Mouse (Mus musculus): ENCODE measurements around the gene Spag6. TPM values are rescaled to one million over a fixed set of nuclear protein-coding genes. Genes with fewer than 3 reads are reported as not detected.

Spag6 gene
- total and polyA plus RNA-seq, 2 experiments from 2014 or later = 0.10 TPM; not detected in 1

- Histone ChIP-seq H3K36me3 (replicated peaks; ENCODE audit: control insufficient read depth, insufficient read depth, low read length) (no peaks in the 10 kb centered on the region), H3K4me2 (ENCODE audit: low read depth, low read length) (peak within 1 kb of the TSS; percentile 90), H3K4me1 (ENCODE audit: control insufficient read depth, insufficient read depth) (no peaks in the 10 kb centered on the region), H3K27me3 (ENCODE audit: control insufficient read depth, insufficient read depth, low read length) (no peaks in the 10 kb centered on the region), H3K27ac (ENCODE audit: low read depth) (peak within 1 kb of the TSS; percentile 99), H3K9ac (replicated peaks; ENCODE audit: low read depth, low read length) (peak within 1 kb of the TSS; percentile 97), H3K4me3 (ENCODE audit: low read depth, low read length) (peak within 1 kb of the TSS; percentile 95), H3K9me3 (replicated peaks; ENCODE audit: control insufficient read depth, low read length) (no peaks in the 10 kb centered on the region)
- peak; percentile 81 for ATAC-seq (ENCODE audit: insufficient read depth, low read depth)
- TF ChIP-seq EP300 (IDR thresholded peaks at IDR 0.05; ENCODE audit: low read depth) (no peak), CTCF (IDR thresholded peaks at IDR 0.05; ENCODE audit: low read depth) (no peak)
- DNase-seq (ENCODE audit: low spot score) = peak; percentile 83
- under 1% methylated on average over 60 of the region's 91 CpGs for WGBS
Measured at GRCm38 (mm10) chr2:18672133-18672765, 21.6 kb upstream of the Spag6 start, which contains the start of gene Commd3. Commd3 (plus strand) TSS chr2:18672384.

GRCm38 (mm10) chr2:18672766-18673164 lies 21.1 kb upstream of the Spag6 start:
- ATAC-seq (ENCODE audit: insufficient read depth, low read depth) (no peak), DNase-seq (ENCODE audit: low spot score) (no peak)
- TF ChIP-seq CTCF (IDR thresholded peaks at IDR 0.05; ENCODE audit: low read depth) (no peak), EP300 (IDR thresholded peaks at IDR 0.05; ENCODE audit: low read depth) (no peak)
- Histone ChIP-seq H3K9me3 (replicated peaks; ENCODE audit: control insufficient read depth, low read length) (no peaks in the 10 kb centered on the region), H3K27me3 (ENCODE audit: control insufficient read depth, insufficient read depth, low read length) (no peaks in the 10 kb centered on the region), H3K4me2 (ENCODE audit: low read depth, low read length) (peak overlapping the region; percentile 90), H3K27ac (ENCODE audit: low read depth) (peak overlapping the region; percentile 99), H3K9ac (replicated peaks; ENCODE audit: low read depth, low read length) (peak overlapping the region; percentile 97), H3K36me3 (replicated peaks; ENCODE audit: control insufficient read depth, insufficient read depth, low read length) (no peaks in the 10 kb centered on the region), H3K4me3 (ENCODE audit: low read depth, low read length) (peak overlapping the region; percentile 95), H3K4me1 (ENCODE audit: control insufficient read depth, insufficient read depth) (no peaks in the 10 kb centered on the region)
- WGBS = under 1% methylated on average over 11 of the region's 11 CpGs

- H3K4me3 ChIP-seq (ENCODE audit: low read depth, low read length) = no peak overlapping the region
- H3K4me2 ChIP-seq (ENCODE audit: low read depth, low read length) = no peak overlapping the region
- DNase-seq (ENCODE audit: low spot score) (no peak), ATAC-seq (ENCODE audit: insufficient read depth, low read depth) (no peak)
- H3K9ac ChIP-seq (replicated peaks; ENCODE audit: low read depth, low read length) = no peak overlapping the region
- no peak overlapping the region for H3K27ac ChIP-seq (ENCODE audit: low read depth)
- 68% methylated on average over 4 of the region's 4 CpGs for WGBS
- H3K4me1 ChIP-seq (ENCODE audit: control insufficient read depth, insufficient read depth) = peaks cover 7% of the 10 kb centered on the region; the same call in 1 of the 2 replicates
- no peaks in the 10 kb centered on the region for H3K36me3 ChIP-seq (replicated peaks; ENCODE audit: control insufficient read depth, insufficient read depth, low read length)
- no peak for TF ChIP-seq CTCF (IDR thresholded peaks at IDR 0.05; ENCODE audit: low read depth)
- TF ChIP-seq EP300 (IDR thresholded peaks at IDR 0.05; ENCODE audit: low read depth) = no peak
- no peaks in the 10 kb centered on the region for H3K27me3 ChIP-seq (ENCODE audit: control insufficient read depth, insufficient read depth, low read length)
- no peaks in the 10 kb centered on the region for H3K9me3 ChIP-seq (replicated peaks; ENCODE audit: control insufficient read depth, low read length)
Measured at GRCm38 (mm10) chr2:18673766-18674165, 20.1 kb upstream of the Spag6 start.

- no peak for TF ChIP-seq EP300 (IDR thresholded peaks at IDR 0.05; ENCODE audit: low read depth)
- no peak for TF ChIP-seq CTCF (IDR thresholded peaks at IDR 0.05; ENCODE audit: low read depth)
- Histone ChIP-seq H3K36me3 (replicated peaks; ENCODE audit: control insufficient read depth, insufficient read depth, low read length) (no peaks in the 10 kb centered on the region), H3K9me3 (replicated peaks; ENCODE audit: control insufficient read depth, low read length) (no peaks in the 10 kb centered on the region), H3K4me3 (ENCODE audit: low read depth, low read length) (no peak overlapping the region), H3K4me1 (ENCODE audit: control insufficient read depth, insufficient read depth) (peaks cover 11% of the 10 kb centered on the region; the same call in 1 of the 2 replicates), H3K4me2 (ENCODE audit: low read depth, low read length) (no peak overlapping the region), H3K27ac (ENCODE audit: low read depth) (no peak overlapping the region), H3K27me3 (ENCODE audit: control insufficient read depth, insufficient read depth, low read length) (peaks cover 4% of the 10 kb centered on the region; the same call in 1 of the 2 replicates), H3K9ac (replicated peaks; ENCODE audit: low read depth, low read length) (no peak overlapping the region)
- DNase-seq (ENCODE audit: low spot score) (no peak), ATAC-seq (ENCODE audit: insufficient read depth, low read depth) (no peak)
- WGBS = 83% methylated on average over 4 of the region's 4 CpGs
Measured at GRCm38 (mm10) chr2:18674193-18674902, 19.5 kb upstream of the Spag6 start.

- peak overlapping the region; percentile 98 for H3K9ac ChIP-seq (replicated peaks; ENCODE audit: low read depth, low read length)
- peak overlapping the region; percentile 80 for H3K4me2 ChIP-seq (ENCODE audit: low read depth, low read length)
- peaks cover 12% of the 10 kb centered on the region; the same call in 1 of the 2 replicates for H3K27me3 ChIP-seq (ENCODE audit: control insufficient read depth, insufficient read depth, low read length)
- H3K4me3 ChIP-seq (ENCODE audit: low read depth, low read length) = peak overlapping the region; percentile 98
- no peak for ATAC-seq (ENCODE audit: insufficient read depth, low read depth)
- TF ChIP-seq CTCF (IDR thresholded peaks at IDR 0.05; ENCODE audit: low read depth) (no peak), EP300 (IDR thresholded peaks at IDR 0.05; ENCODE audit: low read depth) (no peak)
- no peaks in the 10 kb centered on the region for H3K36me3 ChIP-seq (replicated peaks; ENCODE audit: control insufficient read depth, insufficient read depth, low read length)
- peak overlapping the region; percentile 99 for H3K27ac ChIP-seq (ENCODE audit: low read depth)
- peaks cover 19% of the 10 kb centered on the region for H3K4me1 ChIP-seq (ENCODE audit: control insufficient read depth, insufficient read depth)
- no peak for DNase-seq (ENCODE audit: low spot score)
- no peaks in the 10 kb centered on the region for H3K9me3 ChIP-seq (replicated peaks; ENCODE audit: control insufficient read depth, low read length)
- WGBS = 22% methylated on average over 39 of the region's 42 CpGs
Measured at GRCm38 (mm10) chr2:18675681-18676456, 18.0 kb upstream of the Spag6 start.
